Mouse (Mus musculus) midbrain, postnatal 0 days (tissue): ENCODE results near the gene Zdhhc7. TPM values are rescaled to one million over a fixed set of nuclear protein-coding genes. Genes with fewer than 3 reads are reported as not detected.

Experiments used
- ATAC-seq: fragments of 200-750 bp; cut with Nextera tagmentation; 2 replicates; pipeline ENCODE4 v1.8.0; 2017; ENCODE audit warnings: moderate number of reproducible peaks, mild to moderate bottlenecking, moderate TSS enrichment, moderate library complexity; ENCODE audit not compliant: low FRiP score
- DNase-seq: peaks from one replicate; pipeline ENCODE4 v3.0.0-alpha.2; 2015; ENCODE audit warnings: low spot score
- H3K27ac ChIP-seq: fragments of 300-500 bp; sonication (generic); 2 replicates; pipeline ENCODE4 v1.5.1; 2014; ENCODE audit warnings: low read depth, mild to moderate bottlenecking, low read length, mixed read lengths
- H3K27me3 ChIP-seq: fragments of 300-500 bp; sonication (generic); 2 replicates; pipeline ENCODE4 v1.6.1; 2014; ENCODE audit warnings: low read length, control low read depth, mixed read lengths; ENCODE audit not compliant: insufficient read depth
- H3K36me3 ChIP-seq: fragments of 300-500 bp; sonication (generic); 2 replicates; pipeline ENCODE4 v1.6.1; 2014; ENCODE audit warnings: low read length, control low read depth, mixed read lengths; ENCODE audit not compliant: insufficient read depth
- H3K4me1 ChIP-seq: fragments of 300-500 bp; sonication (generic); 2 replicates; pipeline ENCODE4 v1.6.1; 2014; ENCODE audit warnings: mild to moderate bottlenecking, control low read depth, antibody characterized with exemption, low read length, mixed read lengths; ENCODE audit not compliant: insufficient read depth
- H3K4me2 ChIP-seq: fragments of 300-500 bp; sonication (generic); 2 replicates; pipeline ENCODE4 v1.6.1; 2014; ENCODE audit warnings: low read depth, mild to moderate bottlenecking, low read length, mixed read lengths; ENCODE audit not compliant: poor library complexity, severe bottlenecking
- H3K4me3 ChIP-seq: fragments of 300-500 bp; sonication (generic); 2 replicates; pipeline ENCODE4 v1.5.1; 2014; ENCODE audit warnings: low read depth, mild to moderate bottlenecking, low read length, moderate library complexity
- H3K9ac ChIP-seq: fragments of 300-500 bp; sonication (generic); replicated peaks from 2 replicates; pipeline ENCODE4 v1.6.1; 2014; ENCODE audit warnings: mild to moderate bottlenecking, low read length, moderate library complexity, mixed read lengths; ENCODE audit not compliant: poor library complexity, severe bottlenecking
- H3K9me3 ChIP-seq: fragments of 300-500 bp; sonication (generic); 2 replicates; pipeline ENCODE4 v1.6.1; 2016; ENCODE audit warnings: low read length, control low read depth
- CTCF ChIP-seq: IDR thresholded peaks from 2 replicates; pipeline ENCODE4 v1.5.1; 2016; ENCODE audit warnings: antibody characterized with exemption, mild to moderate bottlenecking
- WGBS: fragments of 180-500 bp; shearing (Covaris S2); extraction: QIAGEN DNeasy Blood & Tissue Kit; methylation state at CpG from one replicate; pipeline ENCODE4 v1.1.7; 2014; 5-methylcytosine and 5-hydroxymethylcytosine counted together
- polyA plus RNA-seq: library from polyadenylated mRNA; unstranded; fragments of >200 nt; fragmentation: Nextera tagmentation; extraction: Ambion mirVana; gene quantifications from 2 replicates; pipeline ENCODE4 v1.2.1, GENCODE M21; 2015
- total RNA-seq: library from RNA; depleted of rRNA; stranded (reverse); fragments of >200 nt; gene quantifications from 2 replicates; pipeline ENCODE4 v1.2.3, GENCODE M21; 2014

Gene Zdhhc7
- total and polyA plus RNA-seq, 2 experiments from 2014 or later, result 24.6 to 40.8 TPM

- WGBS, result 7% methylated on average over 25 of the region's 25 CpGs
- Histone ChIP-seq H3K36me3 (no peaks in the 10 kb centered on the region; the same call in 1 of the 2 replicates), H3K9me3 (no peaks in the 10 kb centered on the region), H3K4me3 (peak overlapping the region; percentile 94), H3K27ac (peak overlapping the region; percentile 90), H3K4me2 (peak overlapping the region; percentile 88), H3K4me1 (peaks cover 16% of the 10 kb centered on the region; the same call in 1 of the 2 replicates), H3K9ac (peak overlapping the region; percentile 92), H3K27me3 (no peaks in the 10 kb centered on the region)
- TF ChIP-seq CTCF, result no peak
- DNase-seq (no peak), ATAC-seq (peak; percentile 24; the same call in 1 of the 2 replicates)
These were observed 754 bp downstream of the Zdhhc7 start for GRCm38 (mm10) chr8:120100388-120101067.

- TF ChIP-seq CTCF, result no peak
- Histone ChIP-seq H3K27me3 (no peaks in the 10 kb centered on the region), H3K36me3 (peaks cover 15% of the 10 kb centered on the region), H3K4me3 (no peak overlapping the region), H3K27ac (no peak overlapping the region), H3K9me3 (no peaks in the 10 kb centered on the region), H3K4me1 (peaks cover 8% of the 10 kb centered on the region; the same call in 1 of the 2 replicates), H3K4me2 (no peak overlapping the region), H3K9ac (no peak overlapping the region)
- 82% methylated on average over 2 of the region's 2 CpGs for WGBS
- DNase-seq, result no peak
- ATAC-seq, result no peak
These were observed 4.8 kb downstream of the Zdhhc7 start for GRCm38 (mm10) chr8:120096486-120096885.

- ATAC-seq (no peak), DNase-seq (no peak)
- Histone ChIP-seq H3K4me1 (no peaks in the 10 kb centered on the region), H3K9me3 (no peaks in the 10 kb centered on the region), H3K27ac (no peak overlapping the region), H3K27me3 (no peaks in the 10 kb centered on the region), H3K4me3 (no peak overlapping the region), H3K9ac (no peak overlapping the region), H3K4me2 (no peak overlapping the region), H3K36me3 (peaks cover 29% of the 10 kb centered on the region)
- 74% methylated on average over 10 of the region's 10 CpGs for WGBS
- no peak for TF ChIP-seq CTCF
These were observed 6.5 kb downstream of the Zdhhc7 start for GRCm38 (mm10) chr8:120094801-120095200.

- Histone ChIP-seq H3K4me2 (no peak overlapping the region), H3K36me3 (peaks cover 36% of the 10 kb centered on the region), H3K4me1 (no peaks in the 10 kb centered on the region), H3K27ac (no peak overlapping the region), H3K27me3 (no peaks in the 10 kb centered on the region), H3K9me3 (no peaks in the 10 kb centered on the region), H3K9ac (no peak overlapping the region), H3K4me3 (no peak overlapping the region)
- 91% methylated on average over 3 of the region's 3 CpGs for WGBS
- ATAC-seq, result no peak
- TF ChIP-seq CTCF, result no peak
- DNase-seq, result no peak
These were observed 8.2 kb downstream of the Zdhhc7 start for GRCm38 (mm10) chr8:120093103-120093502.

- Histone ChIP-seq H3K4me2 (no peak overlapping the region), H3K36me3 (peaks cover 55% of the 10 kb centered on the region), H3K9me3 (no peaks in the 10 kb centered on the region), H3K9ac (no peak overlapping the region), H3K4me3 (no peak overlapping the region), H3K27me3 (no peaks in the 10 kb centered on the region), H3K4me1 (no peaks in the 10 kb centered on the region), H3K27ac (no peak overlapping the region)
- WGBS, result 96% methylated on average over 3 of the region's 3 CpGs
- TF ChIP-seq CTCF, result no peak
- no peak for DNase-seq
- ATAC-seq, result no peak
These were observed 10.2 kb downstream of the Zdhhc7 start for GRCm38 (mm10) chr8:120091032-120091431.

- Histone ChIP-seq H3K4me1 (no peaks in the 10 kb centered on the region), H3K9ac (no peak overlapping the region), H3K4me3 (no peak overlapping the region), H3K27me3 (no peaks in the 10 kb centered on the region), H3K27ac (no peak overlapping the region), H3K9me3 (no peaks in the 10 kb centered on the region), H3K36me3 (peaks cover 70% of the 10 kb centered on the region), H3K4me2 (no peak overlapping the region)
- 88% methylated on average over 7 of the region's 7 CpGs for WGBS
- TF ChIP-seq CTCF, result no peak
- ATAC-seq (no peak), DNase-seq (no peak)
These were observed 11.8 kb downstream of the Zdhhc7 start for GRCm38 (mm10) chr8:120089511-120089910.
